In genomic region chr11:88381145-88381909, GRCm38 (mm10) we compare ENCODE assay signal across 12 mouse cellular contexts.
DNase-seq lines count a peak whose midpoint lies in the region; ATAC-seq and TF ChIP-seq lines count a peak whose summit lies in the region.
"Had no signal": no experiment of that assay in that cellular context is flagged by ENCODE, and none has a peak within 500 bp of the region (broad histone marks: within the 10 kb centered on the region; RNA-seq: fewer than 3 reads in every experiment).

No protein-coding gene starts in this region.

- peak; percentile 63 for TF ChIP-seq EP300 in heart, adult 2 months (IDR thresholded peaks at IDR 0.05; ENCODE audit: insufficient read depth, low read depth, low read length)

- 0 out of 2 replicates have a peak, but pooled peaks have one; percentile 36 for ATAC-seq in heart, embryonic 11.5 days (replicated peaks; ENCODE audit: insufficient number of reproducible peaks, low FRiP score, low TSS enrichment)
- peak; percentile 16; the same call in 1 of the 2 replicates for ATAC-seq in hindbrain, postnatal 0 days
- ATAC-seq: forebrain, embryonic 16.5 days; intestine, postnatal 0 days had no signal

- H3K4me1 ChIP-seq in heart, adult 2 months (ENCODE audit: control insufficient read depth, insufficient read depth, low read length) = peaks cover 9% of the 10 kb centered on the region
- H3K4me1 ChIP-seq in heart, embryonic 11.5 days (ENCODE audit: control insufficient read depth, insufficient read depth, low read length) = peaks cover 56% of the 10 kb centered on the region
- no peaks in the 10 kb centered on the region for H3K4me1 ChIP-seq in hindbrain, postnatal 0 days (ENCODE audit: insufficient read depth, low read length)

- no peak for TF ChIP-seq POLR2A in heart, adult 2 months (IDR thresholded peaks at IDR 0.05; ENCODE audit: insufficient read depth, low read depth, low read length)

- intact Hi-C loops in heart, adult 2 months (cut with DNase I) = no loop called here

- H3K36me3 ChIP-seq in heart, adult 2 months (ENCODE audit: control insufficient read depth, insufficient read depth, low read length) = no peaks in the 10 kb centered on the region
- H3K36me3 ChIP-seq in heart, embryonic 11.5 days (ENCODE audit: control insufficient read depth, insufficient read depth, low read length) = peaks cover 3% of the 10 kb centered on the region; the same call in 1 of the 2 replicates
- H3K36me3 ChIP-seq in hindbrain, postnatal 0 days (ENCODE audit: insufficient read depth, low read length) = no peaks in the 10 kb centered on the region; the same call in 1 of the 2 replicates

- H3K4me3 ChIP-seq in heart, adult 2 months = no peak overlapping the region
- H3K4me3 ChIP-seq in heart, embryonic 11.5 days (ENCODE audit: low read depth, low read length) = no peak overlapping the region
- H3K4me3 ChIP-seq in hindbrain, postnatal 0 days (ENCODE audit: low read length) = no peak overlapping the region

- no peak for TF ChIP-seq CTCF in heart, adult 2 months (IDR thresholded peaks at IDR 0.05)
- TF ChIP-seq CTCF in hindbrain, postnatal 0 days (IDR thresholded peaks at IDR 0.05; ENCODE audit: low read depth) = no peak

- no peaks in the 10 kb centered on the region for H3K27me3 ChIP-seq in heart, adult 2 months (ENCODE audit: control insufficient read depth, insufficient read depth, low read length)
- H3K27me3 ChIP-seq in heart, embryonic 11.5 days (ENCODE audit: control insufficient read depth, insufficient read depth, low read length) = no peaks in the 10 kb centered on the region
- no peaks in the 10 kb centered on the region for H3K27me3 ChIP-seq in hindbrain, postnatal 0 days (ENCODE audit: insufficient read depth, low read length)

- no peak overlapping the region for H3K9ac ChIP-seq in heart, adult 2 months (ENCODE audit: low read depth, low read length)
- no peak overlapping the region for H3K9ac ChIP-seq in heart, embryonic 11.5 days (ENCODE audit: low read depth, low read length)
- no peak overlapping the region for H3K9ac ChIP-seq in hindbrain, postnatal 0 days (replicated peaks; ENCODE audit: low read length)

- H3K9me3 ChIP-seq in heart, embryonic 11.5 days (replicated peaks; ENCODE audit: control insufficient read depth, low read length) = no peaks in the 10 kb centered on the region
- H3K9me3 ChIP-seq in hindbrain, postnatal 0 days (ENCODE audit: low read length) = no peaks in the 10 kb centered on the region

- H3K27ac ChIP-seq in heart, adult 2 months = peak overlapping the region; percentile 74; the same call in 1 of the 2 replicates
- peak overlapping the region; percentile 24; the same call in 1 of the 2 replicates for H3K27ac ChIP-seq in heart, embryonic 11.5 days (ENCODE audit: low read depth, low read length)
- no peak overlapping the region for H3K27ac ChIP-seq in hindbrain, postnatal 0 days
- H3K27ac ChIP-seq: macrophage had no signal

- 0 out of 2 replicates have a peak overlapping the region, but pooled peaks have one; percentile 7 for H3K4me2 ChIP-seq in heart, embryonic 11.5 days
- no peak overlapping the region for H3K4me2 ChIP-seq in hindbrain, postnatal 0 days (ENCODE audit: low read depth, low read length)

- peak in 1 of 2 experiments; percentile 62 for DNase-seq in heart, adult 2 months
- no peak for DNase-seq in heart, adult 8-10 months (ENCODE audit: low spot score)
- DNase-seq in MN1 (ENCODE audit: low spot score) = peak; percentile 67
- DNase-seq in hindbrain, postnatal 0 days (ENCODE audit: low spot score) = no peak
- no peak for DNase-seq in cerebellum, postnatal 4 days (ENCODE audit: low spot score in 2 of 2)
- DNase-seq in T-cell, adult 2 months (ENCODE audit: low spot score) = no peak
- DNase-seq in kidney, postnatal 25 days = no peak
- DNase-seq: embryo, embryonic 11 days had no signal

- H3K79me2 ChIP-seq in heart, adult 2 months (replicated peaks; ENCODE audit: control insufficient read depth, insufficient read depth, low read length) = no peaks in the 10 kb centered on the region

- 54% methylated on average over 11 of the region's 14 CpGs for WGBS in heart, adult 2 months
- WGBS in heart, embryonic 11.5 days (ENCODE audit: insufficient replicate concordance) = 28% methylated on average over 11 of the region's 14 CpGs
- 48% methylated on average over 11 of the region's 14 CpGs for WGBS in hindbrain, postnatal 0 days
